Mouse (Mus musculus): ENCODE measurements around the gene Esrrg.

- no peak for TF ChIP-seq GATA1 (IDR thresholded peaks at IDR 0.05; ENCODE audit: borderline replicate concordance, low read length)
- TF ChIP-seq FLI1 (IDR thresholded peaks at IDR 0.05; ENCODE audit: low read length) = no peak
Observed at GRCm38 (mm10) chr1:188136126-188136525, 527.5 kb downstream of the Esrrg start.

Measured in megakaryocyte, embryonic 14.5 days (primary cell).